Mouse (Mus musculus) NIH3T3 (cell line): ENCODE data around the gene Rad18.

ENCODE experiments used
- DNase-seq: peaks from one replicate; pipeline ENCODE4 v3.0.0-alpha.2; 2012; ENCODE audit warnings: low read depth

The Rad18 gene

GRCm38 (mm10) chr6:112684065-112684464 is 12.4 kb downstream of the Rad18 start:
- peak; percentile 28 for DNase-seq

GRCm38 (mm10) chr6:112632071-112632470 is 64.4 kb downstream of the Rad18 start:
- DNase-seq: no peak

- no peak for DNase-seq
These were observed 66.2 kb downstream of the Rad18 start for GRCm38 (mm10) chr6:112630291-112630690.

GRCm38 (mm10) chr6:112628301-112628700 is 68.2 kb downstream of the Rad18 start:
- no peak for DNase-seq

- peak; percentile 49 for DNase-seq
These were observed 74.2 kb downstream of the Rad18 start for GRCm38 (mm10) chr6:112622321-112622720.

GRCm38 (mm10) chr6:112620027-112620426 is 76.5 kb downstream of the Rad18 start:
- DNase-seq: no peak

GRCm38 (mm10) chr6:112617728-112618318 is 78.7 kb downstream of the Rad18 start:
- DNase-seq: no peak

GRCm38 (mm10) chr6:112609027-112609426 is 87.5 kb downstream of the Rad18 start:
- no peak for DNase-seq

- DNase-seq: no peak
These were observed 92.6 kb downstream of the Rad18 start for GRCm38 (mm10) chr6:112603866-112604265.

GRCm38 (mm10) chr6:112594971-112595370 is 101.5 kb downstream of the Rad18 start:
- DNase-seq: no peak

GRCm38 (mm10) chr6:112587912-112588311 is 108.6 kb downstream of the Rad18 start:
- no peak for DNase-seq

GRCm38 (mm10) chr6:112586999-112587398 is 109.5 kb downstream of the Rad18 start:
- DNase-seq: no peak

- no peak for DNase-seq
These were observed 111.5 kb downstream of the Rad18 start for GRCm38 (mm10) chr6:112584961-112585360.

GRCm38 (mm10) chr6:112582022-112582421 is 114.5 kb downstream of the Rad18 start:
- no peak for DNase-seq

GRCm38 (mm10) chr6:112577198-112577597 is 119.3 kb downstream of the Rad18 start:
- no peak for DNase-seq

- no peak for DNase-seq
These were observed 121.9 kb downstream of the Rad18 start for GRCm38 (mm10) chr6:112574558-112574957.

- peak; percentile 24 for DNase-seq
These were observed 126.1 kb downstream of the Rad18 start for GRCm38 (mm10) chr6:112570413-112570812.
